Mouse (Mus musculus) adrenal gland, postnatal 4 days (tissue): ENCODE results near the gene Slc9a5. TPM values are rescaled to one million over a fixed set of nuclear protein-coding genes. Genes with fewer than 3 reads are reported as not detected.

ENCODE experiments used
- DNase-seq, 2 experiments: peaks; one replicate each; pipeline ENCODE4 v3.0.0; 2021 to 2022; ENCODE audit warnings: low spot score in 2 of 2, mixed read lengths in 2 of 2
- total RNA-seq, 2 experiments: library from RNA; stranded (reverse); gene quantifications; 2 replicates each; pipeline ENCODE4 v1.2.3; 2021

Gene Slc9a5
- total RNA-seq, 2 experiments from 2014 or later = 5.5 to 5.8 TPM

GRCm38 (mm10) chr8:105353583-105354135 lies 5.0 kb downstream of the Slc9a5 start:
- no peak for DNase-seq

- DNase-seq = no peak
Observed at GRCm38 (mm10) chr8:105354549-105354948, 5.9 kb downstream of the Slc9a5 start.

GRCm38 (mm10) chr8:105355179-105356024 lies 6.8 kb downstream of the Slc9a5 start:
- no peak for DNase-seq

- no peak for DNase-seq
Observed at GRCm38 (mm10) chr8:105356681-105357080, 8.0 kb downstream of the Slc9a5 start.

GRCm38 (mm10) chr8:105359208-105359607 lies 10.6 kb downstream of the Slc9a5 start:
- DNase-seq = no peak

GRCm38 (mm10) chr8:105359646-105360045 lies 11.0 kb downstream of the Slc9a5 start:
- DNase-seq = no peak

- no peak for DNase-seq
Observed at GRCm38 (mm10) chr8:105361751-105362702, 13.4 kb downstream of the Slc9a5 start.

GRCm38 (mm10) chr8:105367107-105367506 lies 18.5 kb downstream of the Slc9a5 start:
- no peak for DNase-seq

GRCm38 (mm10) chr8:105372473-105372872 lies 23.8 kb downstream of the Slc9a5 start:
- no peak for DNase-seq

- no peak for DNase-seq
Observed at GRCm38 (mm10) chr8:105373032-105373431, 24.4 kb downstream of the Slc9a5 start, which contains the start of gene Plekhg4. Plekhg4 (plus strand) TSS chr8:105373274.

GRCm38 (mm10) chr8:105374513-105374966 lies 25.9 kb downstream of the Slc9a5 start:
- no peak for DNase-seq

GRCm38 (mm10) chr8:105378673-105379072 lies 30.0 kb downstream of the Slc9a5 start:
- no peak for DNase-seq

- DNase-seq = no peak
Observed at GRCm38 (mm10) chr8:105380308-105380707, 31.7 kb downstream of the Slc9a5 start.

GRCm38 (mm10) chr8:105384070-105384469 lies 35.4 kb downstream of the Slc9a5 start:
- DNase-seq = no peak

- DNase-seq = no peak
Observed at GRCm38 (mm10) chr8:105387151-105387550, 38.5 kb downstream of the Slc9a5 start.

- DNase-seq = no peak
Observed at GRCm38 (mm10) chr8:105389096-105389495, 40.5 kb downstream of the Slc9a5 start.

GRCm38 (mm10) chr8:105393089-105393787 lies 44.6 kb downstream of the Slc9a5 start:
- no peak for DNase-seq

GRCm38 (mm10) chr8:105393915-105394314 lies 45.3 kb downstream of the Slc9a5 start:
- DNase-seq = no peak

- no peak for DNase-seq
Observed at GRCm38 (mm10) chr8:105397747-105398146, 49.1 kb downstream of the Slc9a5 start.

GRCm38 (mm10) chr8:105400016-105400415 lies 51.4 kb downstream of the Slc9a5 start:
- no peak for DNase-seq

- no peak for DNase-seq
Observed at GRCm38 (mm10) chr8:105403467-105403866, 54.8 kb downstream of the Slc9a5 start.
